Mouse (Mus musculus): ENCODE results near the gene Samd13. TPM values are rescaled to one million over a fixed set of nuclear protein-coding genes. Genes with fewer than 3 reads are reported as not detected.

Gene Samd13
- total RNA-seq, 2 experiments from 2014 or later, result 0.64 to 0.95 TPM

- DNase-seq (ENCODE audit: low spot score), result no peak
Measured at GRCm38 (mm10) chr3:146675101-146675500, 10.3 kb downstream of the Samd13 start.

GRCm38 (mm10) chr3:146671121-146671520 lies 14.3 kb downstream of the Samd13 start:
- peak; percentile 18 for DNase-seq (ENCODE audit: low spot score)

- no peak for DNase-seq (ENCODE audit: low spot score)
Measured at GRCm38 (mm10) chr3:146661907-146662306, 23.5 kb downstream of the Samd13 start.

GRCm38 (mm10) chr3:146661001-146661400 lies 24.4 kb downstream of the Samd13 start:
- no peak for DNase-seq (ENCODE audit: low spot score)

GRCm38 (mm10) chr3:146659321-146659720 lies 26.1 kb downstream of the Samd13 start:
- DNase-seq (ENCODE audit: low spot score), result peak; percentile 13

GRCm38 (mm10) chr3:146658061-146658639 lies 27.2 kb downstream of the Samd13 start:
- DNase-seq (ENCODE audit: low spot score), result no peak

- peak; percentile 27 for DNase-seq (ENCODE audit: low spot score)
Measured at GRCm38 (mm10) chr3:146657433-146657832, 28.0 kb downstream of the Samd13 start.

GRCm38 (mm10) chr3:146655111-146655577 lies 30.2 kb downstream of the Samd13 start:
- no peak for DNase-seq (ENCODE audit: low spot score)

GRCm38 (mm10) chr3:146653692-146654091 lies 31.7 kb downstream of the Samd13 start:
- no peak for DNase-seq (ENCODE audit: low spot score)

GRCm38 (mm10) chr3:146652431-146652830 lies 33.0 kb downstream of the Samd13 start:
- DNase-seq (ENCODE audit: low spot score), result no peak

- no peak for DNase-seq (ENCODE audit: low spot score)
Measured at GRCm38 (mm10) chr3:146651217-146651616, 34.2 kb downstream of the Samd13 start, which contains the start of gene 4930503B20Rik. Gene 4930503B20Rik, minus strand, starts transcription at chr3:146651317.

GRCm38 (mm10) chr3:146650716-146651115 lies 34.7 kb downstream of the Samd13 start:
- no peak for DNase-seq (ENCODE audit: low spot score)

- no peak for DNase-seq (ENCODE audit: low spot score)
Measured at GRCm38 (mm10) chr3:146649311-146649894, 36.0 kb downstream of the Samd13 start.

- DNase-seq (ENCODE audit: low spot score), result no peak
Measured at GRCm38 (mm10) chr3:146641818-146642427, 43.5 kb downstream of the Samd13 start.

- no peak for DNase-seq (ENCODE audit: low spot score)
Measured at GRCm38 (mm10) chr3:146632506-146632905, 52.9 kb downstream of the Samd13 start.

GRCm38 (mm10) chr3:146628227-146628982 lies 57.0 kb downstream of the Samd13 start:
- DNase-seq (ENCODE audit: low spot score), result no peak

GRCm38 (mm10) chr3:146625766-146626165 lies 59.6 kb downstream of the Samd13 start:
- DNase-seq (ENCODE audit: low spot score), result no peak

- DNase-seq (ENCODE audit: low spot score), result no peak
Measured at GRCm38 (mm10) chr3:146621966-146622365, 63.4 kb downstream of the Samd13 start.

GRCm38 (mm10) chr3:146620555-146621249 lies 64.7 kb downstream of the Samd13 start:
- DNase-seq (ENCODE audit: low spot score), result peak; percentile 29

GRCm38 (mm10) chr3:146620101-146620500 lies 65.3 kb downstream of the Samd13 start:
- DNase-seq (ENCODE audit: low spot score), result no peak

GRCm38 (mm10) chr3:146618357-146618756 lies 67.0 kb downstream of the Samd13 start:
- DNase-seq (ENCODE audit: low spot score), result no peak

All from gastrocnemius, adult 18-20 months (tissue).